Mouse (Mus musculus) spleen, adult 10 weeks (tissue): ENCODE data around the gene Pold2. TPM values are rescaled to one million over a fixed set of nuclear protein-coding genes. Genes with fewer than 3 reads are reported as not detected.

Experiments
- polyA plus RNA-seq: library from polyadenylated mRNA; stranded (reverse); fragments of 350-450 nt; fragmentation: Illumina TruSeq; extraction: RNeasy Lipid Tissue Mini Kit (QIAGEN cat#74804); gene quantifications from one replicate; pipeline ENCODE4 v1.2.3, GENCODE M21; 2015; ENCODE audit warnings: low replicate concordance; ENCODE audit not compliant: insufficient read depth

Gene Pold2
- 17.3 TPM for polyA plus RNA-seq

DNA sequence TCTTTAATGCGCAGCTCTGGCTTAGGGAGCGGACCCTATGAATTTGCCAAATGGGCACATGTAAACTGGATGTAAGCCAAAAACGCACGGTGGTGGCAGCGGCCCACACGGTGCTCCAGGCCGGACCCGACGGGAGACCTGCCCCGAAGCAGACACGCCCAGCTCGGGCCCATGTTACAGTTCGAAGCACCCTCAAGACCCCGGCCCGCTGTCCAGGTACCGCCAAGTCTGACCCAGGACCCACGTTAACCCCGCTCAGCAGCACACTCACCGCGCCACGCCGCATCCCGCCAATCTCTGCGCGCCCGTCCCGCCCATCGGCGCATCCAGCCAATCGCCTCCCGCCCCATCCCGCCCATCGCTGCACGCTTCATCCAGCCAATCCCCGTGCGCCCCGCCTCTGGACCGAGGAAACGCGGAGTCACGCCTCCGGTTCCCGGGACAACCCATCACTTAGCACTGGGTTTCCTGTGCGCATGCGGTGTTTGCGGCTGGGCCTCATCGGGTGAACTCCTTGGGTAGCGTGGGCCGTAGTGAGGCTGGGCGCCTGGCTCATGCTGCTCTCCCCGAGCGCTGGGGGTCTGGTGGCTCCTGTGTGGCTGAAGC lies at the start of gene Pold2:
Gene Pold2, minus strand, starts transcription at position 372 of the 606 bp plus-strand sequence.

GRCm38 (mm10) chr11:5898531-5898930 lies 20.4 kb upstream of the Pold2 start, which contains the start of gene Myl7:
Myl7 (minus strand) TSS chr11:5898782.

DNA sequence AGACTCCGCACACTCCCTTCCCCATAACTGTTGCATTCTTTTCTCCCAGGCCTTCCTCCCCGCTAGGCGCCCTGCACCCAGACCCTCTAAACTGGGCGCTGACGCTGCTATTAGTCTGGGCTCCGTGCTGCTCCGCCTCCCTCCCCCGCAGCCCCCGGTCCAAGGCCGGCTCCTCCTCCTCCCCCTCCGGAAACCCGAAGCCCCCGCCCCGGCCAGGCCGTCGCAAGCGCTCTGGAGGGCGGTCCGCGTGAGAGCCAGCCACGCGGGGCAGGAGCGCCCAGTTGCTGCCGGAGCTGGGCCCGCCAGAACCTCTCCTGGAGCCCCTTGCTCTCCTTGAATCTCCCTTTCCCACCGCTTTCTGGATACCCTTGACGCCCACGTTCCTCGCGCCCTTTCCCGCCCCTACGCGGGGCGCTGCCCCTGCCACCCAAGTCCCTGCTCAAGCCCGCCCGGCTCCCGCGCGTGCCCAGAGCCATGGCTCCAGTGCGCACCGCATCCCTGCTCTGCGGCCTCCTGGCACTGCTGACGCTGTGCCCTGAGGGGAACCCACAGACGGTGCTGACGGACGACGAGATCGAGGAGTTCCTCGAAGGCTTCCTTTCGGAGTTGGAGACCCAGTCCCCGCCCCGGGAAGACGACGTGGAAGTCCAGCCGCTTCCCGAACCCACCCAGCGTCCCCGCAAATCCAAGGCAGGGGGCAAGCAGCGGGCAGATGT lies 16.3 kb downstream of the Pold2 start, which contains the start of gene Aebp1:
Gene Aebp1, plus strand, starts transcription at position 270 of the 716 bp plus-strand sequence.

DNA sequence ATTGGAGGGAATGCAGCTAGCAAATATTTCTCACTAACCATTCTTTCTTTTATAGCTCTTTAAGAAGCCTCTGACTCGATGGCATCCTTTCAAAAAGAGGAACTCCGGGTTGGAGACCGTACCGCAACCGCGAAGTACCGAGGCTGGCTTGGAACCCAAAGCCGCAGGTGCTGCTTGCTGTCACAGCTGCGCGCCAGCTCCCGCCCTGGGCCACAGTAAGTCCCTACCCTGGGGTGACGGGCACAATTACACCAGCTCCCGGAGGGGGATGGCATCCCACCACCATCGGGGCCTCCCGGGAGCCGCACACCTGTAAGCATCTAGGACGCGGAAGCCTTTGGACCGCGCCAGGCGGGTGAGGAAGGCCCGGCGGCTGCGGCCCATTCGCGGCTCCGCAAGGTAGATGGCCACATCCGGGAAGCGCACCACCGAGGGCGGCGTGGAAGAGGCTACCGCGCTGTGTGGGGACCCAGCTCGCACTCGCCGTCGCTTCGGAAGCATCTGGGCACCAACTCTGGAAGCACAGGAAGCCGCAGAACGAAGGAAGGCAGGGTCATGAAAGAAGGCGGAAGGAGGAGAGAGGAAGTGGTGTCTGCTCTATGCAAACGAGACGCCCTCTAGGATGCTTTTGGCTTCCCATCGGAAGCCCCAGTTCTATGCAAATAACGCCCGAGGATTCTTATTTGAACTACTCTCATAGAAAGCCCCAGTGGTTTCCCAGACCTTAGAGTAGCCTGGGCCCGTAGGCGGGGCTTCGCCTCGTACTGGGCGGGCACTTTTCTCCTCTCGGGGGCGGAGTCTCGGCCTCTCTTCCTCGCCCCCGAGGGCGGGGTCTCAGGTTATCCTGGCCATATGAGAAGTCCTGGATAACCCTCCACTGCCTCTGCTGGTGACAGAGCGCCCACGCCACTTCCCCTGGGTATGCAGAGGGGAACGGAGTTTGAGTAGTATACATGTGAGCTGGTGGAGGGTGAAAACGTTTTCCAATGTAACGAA lies 40.5 kb downstream of the Pold2 start, which contains the start of gene Polm:
Gene Polm, minus strand, starts transcription at position 766 of the 996 bp plus-strand sequence.

Other genes starting within 250 kb of the Pold2 start
- gene Mrps24, start 162.6 kb downstream of the Pold2 start, polyA plus RNA-seq: 33.0 TPM
- 9.5 TPM for gene Urgcp, start 115.9 kb downstream of the Pold2 start, polyA plus RNA-seq
- gene Dbnl, start 89.8 kb downstream of the Pold2 start, polyA plus RNA-seq: 66.1 TPM
- gene Pgam2, start 74.6 kb downstream of the Pold2 start, polyA plus RNA-seq: not detected
- gene Polm, start 40.3 kb downstream of the Pold2 start, polyA plus RNA-seq: 20.7 TPM
- 6.9 TPM for gene Aebp1, start 16.3 kb downstream of the Pold2 start, polyA plus RNA-seq
- not detected for gene Myl7, start 20.5 kb upstream of the Pold2 start, polyA plus RNA-seq
- gene Gck, start 71.8 kb upstream of the Pold2 start, polyA plus RNA-seq: not detected
- gene Ykt6, start 77.4 kb upstream of the Pold2 start, polyA plus RNA-seq: 80.7 TPM
- 2.5 TPM for gene Camk2b, start 188.1 kb upstream of the Pold2 start, polyA plus RNA-seq